Mouse (Mus musculus) heart, embryonic 15.5 days (tissue): ENCODE data around the gene Hnrnpa3. TPM values are rescaled to one million over a fixed set of nuclear protein-coding genes. Genes with fewer than 3 reads are reported as not detected.

Source experiments
- ATAC-seq: fragments of 200-750 bp; cut with Nextera tagmentation; replicated peaks from 2 replicates; pipeline ENCODE4 v1.8.0; 2017; ENCODE audit warnings: low read depth, moderate TSS enrichment; ENCODE audit not compliant: insufficient number of reproducible peaks, insufficient read depth, low FRiP score
- H3K27ac ChIP-seq: fragments of 300-500 bp; sonication (generic); 2 replicates; pipeline ENCODE4 v1.5.1; 2015; ENCODE audit warnings: mild to moderate bottlenecking, inconsistent platforms
- H3K27me3 ChIP-seq: fragments of 300-500 bp; sonication (generic); 2 replicates; pipeline ENCODE4 v1.6.1; 2015; ENCODE audit warnings: inconsistent platforms
- H3K36me3 ChIP-seq: fragments of 300-500 bp; sonication (generic); 2 replicates; pipeline ENCODE4 v1.6.1; 2015; ENCODE audit warnings: mild to moderate bottlenecking, inconsistent platforms
- H3K4me1 ChIP-seq: fragments of 300-500 bp; sonication (generic); replicated peaks from 2 replicates; pipeline ENCODE4 v1.6.1; 2015; ENCODE audit warnings: inconsistent platforms
- H3K4me2 ChIP-seq: fragments of 300-500 bp; sonication (generic); 2 replicates; pipeline ENCODE4 v1.6.1; 2015; ENCODE audit warnings: inconsistent platforms, mild to moderate bottlenecking, moderate library complexity
- H3K4me3 ChIP-seq: fragments of 300-500 bp; sonication (generic); 2 replicates; pipeline ENCODE4 v1.5.1; 2015; ENCODE audit warnings: mild to moderate bottlenecking, inconsistent platforms
- H3K9ac ChIP-seq: fragments of 300-500 bp; sonication (generic); 2 replicates; pipeline ENCODE4 v1.6.1; 2015; ENCODE audit warnings: mild to moderate bottlenecking, inconsistent platforms
- H3K9me3 ChIP-seq: fragments of 300-500 bp; sonication (generic); replicated peaks from 2 replicates; pipeline ENCODE4 v1.6.1; 2016; ENCODE audit warnings: inconsistent platforms
- WGBS: fragments of 180-500 bp; shearing (Covaris S2); methylation state at CpG from one replicate; pipeline ENCODE4 v1.1.7; 2015; ENCODE audit warnings: mixed read lengths; 5-methylcytosine and 5-hydroxymethylcytosine counted together
- polyA plus RNA-seq: library from polyadenylated mRNA; unstranded; fragments of >200 nt; fragmentation: Nextera tagmentation; extraction: Ambion mirVana; gene quantifications from 2 replicates; pipeline ENCODE4 v1.2.1, GENCODE M21; 2015

The Hnrnpa3 gene
- polyA plus RNA-seq, 1 experiment from 2014 or later, result 170 TPM

DNA sequence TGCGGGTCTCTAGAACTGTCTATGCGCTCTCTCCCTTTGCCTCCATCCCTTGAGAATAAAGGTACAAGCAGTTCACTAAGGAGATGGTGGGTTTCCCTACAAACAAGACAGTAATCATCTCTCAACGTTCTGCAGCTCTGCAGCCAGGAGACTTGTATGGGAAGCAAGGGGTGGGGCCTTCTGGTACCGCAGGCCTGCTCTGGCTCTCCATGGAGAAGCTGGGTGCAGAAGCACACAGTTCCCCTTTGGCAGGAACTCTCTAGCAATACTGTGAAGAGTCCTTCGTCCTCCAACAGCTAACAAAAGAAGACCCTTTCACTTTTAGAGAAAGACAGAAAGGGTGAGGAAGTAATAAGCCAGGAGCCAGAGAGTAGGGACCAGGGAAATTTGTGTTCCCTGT is 37.3 kb downstream of the Hnrnpa3 start:
- Histone ChIP-seq H3K27ac (peak overlapping the region; percentile 70), H3K9me3 (no peaks in the 10 kb centered on the region), H3K27me3 (no peaks in the 10 kb centered on the region), H3K36me3 (no peaks in the 10 kb centered on the region), H3K4me1 (peaks cover 77% of the 10 kb centered on the region), H3K4me3 (no peak overlapping the region), H3K9ac (0 out of 2 replicates have a peak overlapping the region, but pooled peaks have one; percentile 4), H3K4me2 (no peak overlapping the region)
- ATAC-seq, result no peak
- 45% methylated on average over 5 of the region's 5 CpGs for WGBS

DNA sequence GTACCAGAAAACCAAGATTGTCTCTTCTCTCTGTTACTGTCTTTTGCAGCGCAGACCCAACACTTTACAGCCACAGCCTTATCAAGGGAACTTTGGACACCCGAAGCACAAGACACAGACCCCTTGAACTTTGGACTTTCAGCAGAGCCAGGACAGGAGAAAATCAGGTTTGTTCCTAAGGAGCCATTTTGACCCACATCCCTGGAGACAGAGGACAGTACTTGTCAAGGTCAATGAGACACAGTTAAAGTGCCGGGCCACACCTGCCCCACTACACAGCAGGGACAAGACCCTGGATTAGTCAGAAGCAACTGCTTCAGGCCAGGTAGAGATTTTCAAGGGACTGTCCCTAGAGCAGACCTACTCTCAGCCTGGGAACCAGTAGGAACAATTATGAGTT is 38.2 kb downstream of the Hnrnpa3 start:
- 57% methylated on average over 3 of the region's 3 CpGs for WGBS
- H3K4me1 ChIP-seq, result peaks cover 79% of the 10 kb centered on the region
- no peak overlapping the region for H3K9ac ChIP-seq
- no peaks in the 10 kb centered on the region for H3K9me3 ChIP-seq
- peak overlapping the region; percentile 70 for H3K27ac ChIP-seq
- no peak for ATAC-seq
- H3K4me2 ChIP-seq, result no peak overlapping the region
- no peak overlapping the region for H3K4me3 ChIP-seq
- no peaks in the 10 kb centered on the region for H3K27me3 ChIP-seq
- H3K36me3 ChIP-seq, result no peaks in the 10 kb centered on the region

DNA sequence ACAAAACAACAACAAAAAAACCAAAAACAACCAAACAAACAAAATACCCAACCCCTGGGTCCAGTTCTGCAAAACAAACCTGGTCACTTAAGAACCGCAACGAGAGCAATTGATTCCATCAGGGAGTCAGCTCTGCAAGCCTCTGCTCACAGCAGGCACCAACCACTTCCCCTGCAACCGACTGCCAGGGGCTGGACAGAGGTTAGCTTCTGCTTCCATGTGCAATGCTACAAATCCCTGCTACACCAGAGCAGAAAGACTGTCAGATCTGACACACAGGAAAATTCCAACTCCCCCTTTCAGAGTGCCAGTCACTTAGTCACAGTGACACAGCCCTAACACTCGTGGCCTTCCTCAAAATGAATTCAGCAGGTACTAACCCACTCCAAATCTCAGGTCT is 38.9 kb downstream of the Hnrnpa3 start:
- no peak for ATAC-seq
- no peak overlapping the region for H3K4me2 ChIP-seq
- H3K9me3 ChIP-seq, result no peaks in the 10 kb centered on the region
- H3K4me3 ChIP-seq, result no peak overlapping the region
- H3K4me1 ChIP-seq, result peaks cover 72% of the 10 kb centered on the region
- WGBS, result 40% methylated on average over 4 of the region's 4 CpGs
- H3K9ac ChIP-seq, result no peak overlapping the region
- H3K27ac ChIP-seq, result peak overlapping the region; percentile 16; the same call in 1 of the 2 replicates
- H3K36me3 ChIP-seq, result no peaks in the 10 kb centered on the region
- H3K27me3 ChIP-seq, result no peaks in the 10 kb centered on the region

DNA sequence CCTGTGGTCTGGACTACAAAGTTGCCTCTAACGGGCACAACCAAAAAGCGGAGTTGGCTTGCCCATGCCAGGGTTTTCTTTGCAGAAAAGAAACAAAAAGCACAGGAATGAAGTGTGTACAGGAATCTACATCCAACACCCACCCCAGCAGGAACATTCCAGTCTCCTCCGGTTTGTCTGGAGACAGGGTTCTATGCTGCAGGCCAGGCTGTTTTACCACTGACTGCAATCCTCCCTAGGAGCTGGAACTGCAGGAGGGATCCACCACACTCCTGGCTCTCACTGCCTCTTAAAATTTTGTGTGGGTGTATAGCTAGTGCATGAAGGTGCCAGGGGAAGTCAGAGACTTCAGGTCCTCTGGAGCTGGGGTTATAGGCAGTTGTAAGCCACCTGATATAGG is 39.8 kb downstream of the Hnrnpa3 start:
- Histone ChIP-seq H3K4me1 (peaks cover 63% of the 10 kb centered on the region), H3K4me2 (no peak overlapping the region), H3K4me3 (no peak overlapping the region), H3K27me3 (no peaks in the 10 kb centered on the region), H3K36me3 (no peaks in the 10 kb centered on the region), H3K9ac (no peak overlapping the region), H3K27ac (no peak overlapping the region), H3K9me3 (no peaks in the 10 kb centered on the region)
- no peak for ATAC-seq
- WGBS, result 77% methylated on average over 3 of the region's 3 CpGs

DNA sequence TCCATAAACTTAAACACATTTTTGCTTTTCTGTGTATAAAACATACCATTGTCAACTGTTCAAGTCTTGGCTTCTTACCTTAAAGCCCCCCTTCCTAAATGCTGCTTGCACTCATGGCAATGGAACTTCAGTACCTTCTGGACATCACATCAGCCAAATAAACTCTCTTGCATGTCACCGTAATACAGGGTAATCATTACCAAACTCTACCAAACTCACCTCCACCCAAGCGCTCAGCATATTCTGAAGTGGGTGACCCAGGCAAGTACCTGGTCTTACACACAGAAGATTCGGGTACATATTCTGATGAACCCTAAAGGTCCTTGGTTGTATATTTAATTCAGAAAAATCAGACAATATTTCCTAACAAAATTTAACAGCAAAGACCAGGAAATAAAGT is 41.5 kb downstream of the Hnrnpa3 start:
- Histone ChIP-seq H3K9me3 (no peaks in the 10 kb centered on the region), H3K9ac (no peak overlapping the region), H3K36me3 (no peaks in the 10 kb centered on the region), H3K27ac (no peak overlapping the region), H3K4me3 (no peak overlapping the region), H3K27me3 (no peaks in the 10 kb centered on the region), H3K4me2 (no peak overlapping the region), H3K4me1 (peaks cover 67% of the 10 kb centered on the region)
- ATAC-seq, result no peak
- WGBS, result 93% methylated on average over 3 of the region's 3 CpGs

DNA sequence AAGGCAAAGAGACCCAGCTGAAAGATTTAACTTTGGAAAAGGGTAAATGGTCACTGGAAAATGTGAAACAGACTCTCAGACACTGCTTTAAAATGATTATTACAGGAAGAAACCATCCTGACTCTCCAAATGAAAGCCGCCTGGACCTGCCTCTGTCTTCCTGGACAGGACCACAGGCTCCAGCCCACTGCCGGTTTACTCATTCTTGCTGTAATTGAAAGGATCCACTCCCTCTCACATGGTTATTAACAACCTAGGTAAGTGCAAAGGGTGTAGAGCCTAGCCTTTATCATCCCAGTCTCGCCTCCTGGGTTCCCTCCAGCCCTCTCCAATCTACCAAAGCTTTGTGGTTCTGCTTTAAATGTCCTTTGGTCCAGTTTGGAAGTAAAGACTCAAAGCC is 42.1 kb downstream of the Hnrnpa3 start:
- peaks cover 66% of the 10 kb centered on the region for H3K4me1 ChIP-seq
- ATAC-seq, result no peak
- H3K27me3 ChIP-seq, result no peaks in the 10 kb centered on the region
- 57% methylated on average over 3 of the region's 3 CpGs for WGBS
- H3K9me3 ChIP-seq, result no peaks in the 10 kb centered on the region
- peak overlapping the region; percentile 3; the same call in 1 of the 2 replicates for H3K27ac ChIP-seq
- H3K4me3 ChIP-seq, result peak overlapping the region; percentile 92; the same call in 1 of the 2 replicates
- H3K9ac ChIP-seq, result no peak overlapping the region
- H3K36me3 ChIP-seq, result no peaks in the 10 kb centered on the region
- H3K4me2 ChIP-seq, result peak overlapping the region; percentile 89

DNA sequence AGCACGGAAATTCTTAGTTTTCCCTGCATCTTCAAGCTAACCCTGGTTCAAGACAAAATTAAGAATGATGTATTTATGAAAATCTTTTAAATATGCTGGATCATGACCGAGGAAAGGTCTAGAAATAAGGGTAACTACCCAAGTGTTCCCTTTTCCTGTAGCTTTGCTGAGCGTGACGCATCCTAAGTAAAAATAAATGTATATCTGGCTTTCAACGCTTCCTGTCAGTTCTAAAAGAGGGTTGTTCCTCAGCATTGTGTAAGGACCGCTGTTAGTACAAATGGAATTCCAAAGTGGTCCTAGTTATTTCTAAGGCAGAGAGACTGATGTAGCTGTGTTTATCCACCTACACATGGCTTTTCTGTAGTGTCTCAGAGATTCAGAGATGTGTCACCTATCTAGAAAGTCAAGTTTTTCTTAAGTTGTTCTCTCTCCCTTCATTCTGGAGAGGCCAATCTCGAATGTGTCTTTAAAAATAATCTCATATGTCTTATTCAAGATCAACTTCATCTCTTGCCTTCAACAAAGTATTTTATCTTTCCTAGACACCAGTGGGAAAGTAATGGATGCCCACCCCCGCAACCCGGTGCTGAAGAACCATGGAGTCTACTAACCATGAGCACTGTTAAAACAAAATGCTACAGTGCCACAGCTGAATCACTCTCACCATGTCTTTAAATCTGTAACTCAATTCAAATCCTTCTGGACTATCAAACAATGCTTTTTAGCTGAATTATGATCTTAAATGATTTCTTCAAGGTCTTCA is 42.9 kb downstream of the Hnrnpa3 start:
- H3K4me2 ChIP-seq, result peak overlapping the region; percentile 89
- peak overlapping the region; percentile 92 for H3K4me3 ChIP-seq
- peaks cover 66% of the 10 kb centered on the region for H3K4me1 ChIP-seq
- no peak overlapping the region for H3K9ac ChIP-seq
- H3K27ac ChIP-seq, result peak overlapping the region; percentile 99
- WGBS, result 37% methylated on average over 9 of the region's 9 CpGs
- no peaks in the 10 kb centered on the region for H3K36me3 ChIP-seq
- H3K9me3 ChIP-seq, result no peaks in the 10 kb centered on the region
- H3K27me3 ChIP-seq, result no peaks in the 10 kb centered on the region
- no peak for ATAC-seq

DNA sequence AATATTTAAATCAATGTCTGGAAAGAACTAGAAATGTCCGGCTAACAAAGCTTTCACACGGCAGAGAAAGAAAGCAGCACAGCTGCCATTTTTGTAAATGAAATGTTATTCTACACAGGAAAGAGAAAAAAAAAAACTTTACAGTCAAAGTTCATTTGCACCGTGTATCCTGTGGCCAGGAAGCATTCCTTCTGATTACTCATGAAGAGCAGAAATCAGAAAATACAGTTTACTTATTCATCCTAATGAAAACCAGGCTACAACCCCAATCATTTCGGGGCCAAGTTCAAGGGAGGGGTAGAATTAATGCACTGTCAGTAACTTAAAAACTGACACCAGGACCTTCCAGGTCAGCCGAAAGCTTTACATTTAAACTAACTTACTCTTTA is 43.5 kb downstream of the Hnrnpa3 start:
- Histone ChIP-seq H3K27ac (peak overlapping the region; percentile 99), H3K4me1 (peaks cover 60% of the 10 kb centered on the region), H3K9ac (peak overlapping the region; percentile 93), H3K9me3 (no peaks in the 10 kb centered on the region), H3K27me3 (no peaks in the 10 kb centered on the region), H3K4me3 (peak overlapping the region; percentile 92), H3K4me2 (peak overlapping the region; percentile 89), H3K36me3 (no peaks in the 10 kb centered on the region)
- WGBS, result 21% methylated on average over 5 of the region's 5 CpGs
- no peak for ATAC-seq

DNA sequence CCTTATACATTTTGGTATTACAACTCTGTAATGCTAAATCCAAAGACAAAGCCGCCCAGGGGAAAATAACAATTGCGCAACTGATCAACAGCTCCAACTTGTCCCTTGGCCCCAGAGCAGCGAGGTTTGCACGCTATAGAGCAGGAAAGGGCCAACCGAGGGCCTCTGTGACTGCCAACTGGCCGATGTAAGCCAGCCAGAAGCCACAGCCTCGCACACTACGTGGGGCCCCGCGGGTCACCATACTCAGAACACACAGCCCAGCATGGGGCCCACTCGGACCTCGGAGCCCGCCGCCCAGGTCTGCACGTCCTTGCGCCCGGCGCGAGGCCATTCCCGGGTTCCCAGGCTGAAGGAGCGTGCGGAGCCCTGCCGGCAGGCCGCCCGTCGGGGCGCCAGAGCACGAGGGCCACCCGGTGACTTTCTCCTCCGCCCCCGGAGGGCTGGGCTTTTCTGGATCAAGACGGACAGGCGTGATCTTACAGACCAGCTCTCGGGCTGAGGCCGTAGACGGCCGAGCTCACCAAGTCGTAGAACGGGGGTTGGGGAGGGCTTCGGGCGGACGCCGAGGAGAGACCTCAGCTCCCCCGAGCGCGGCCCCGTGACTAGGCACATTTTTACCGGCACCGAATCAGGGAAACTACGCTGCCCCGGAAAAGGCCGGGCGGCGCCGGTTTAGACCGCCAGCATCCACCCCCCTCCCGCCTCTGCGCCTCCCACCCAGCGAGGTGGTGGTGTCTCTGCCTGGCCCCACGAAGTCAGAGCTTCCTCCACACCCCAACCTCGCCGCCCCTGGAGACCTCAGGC is 44.5 kb downstream of the Hnrnpa3 start:
- peak; percentile 64 for ATAC-seq
- WGBS, result under 1% methylated on average over 62 of the region's 62 CpGs
- peak overlapping the region; percentile 99 for H3K27ac ChIP-seq
- peaks cover 50% of the 10 kb centered on the region for H3K4me1 ChIP-seq
- H3K9me3 ChIP-seq, result no peaks in the 10 kb centered on the region
- H3K4me2 ChIP-seq, result peak overlapping the region; percentile 89
- H3K27me3 ChIP-seq, result no peaks in the 10 kb centered on the region
- peak overlapping the region; percentile 92 for H3K4me3 ChIP-seq
- peak overlapping the region; percentile 93 for H3K9ac ChIP-seq
- H3K36me3 ChIP-seq, result no peaks in the 10 kb centered on the region

DNA sequence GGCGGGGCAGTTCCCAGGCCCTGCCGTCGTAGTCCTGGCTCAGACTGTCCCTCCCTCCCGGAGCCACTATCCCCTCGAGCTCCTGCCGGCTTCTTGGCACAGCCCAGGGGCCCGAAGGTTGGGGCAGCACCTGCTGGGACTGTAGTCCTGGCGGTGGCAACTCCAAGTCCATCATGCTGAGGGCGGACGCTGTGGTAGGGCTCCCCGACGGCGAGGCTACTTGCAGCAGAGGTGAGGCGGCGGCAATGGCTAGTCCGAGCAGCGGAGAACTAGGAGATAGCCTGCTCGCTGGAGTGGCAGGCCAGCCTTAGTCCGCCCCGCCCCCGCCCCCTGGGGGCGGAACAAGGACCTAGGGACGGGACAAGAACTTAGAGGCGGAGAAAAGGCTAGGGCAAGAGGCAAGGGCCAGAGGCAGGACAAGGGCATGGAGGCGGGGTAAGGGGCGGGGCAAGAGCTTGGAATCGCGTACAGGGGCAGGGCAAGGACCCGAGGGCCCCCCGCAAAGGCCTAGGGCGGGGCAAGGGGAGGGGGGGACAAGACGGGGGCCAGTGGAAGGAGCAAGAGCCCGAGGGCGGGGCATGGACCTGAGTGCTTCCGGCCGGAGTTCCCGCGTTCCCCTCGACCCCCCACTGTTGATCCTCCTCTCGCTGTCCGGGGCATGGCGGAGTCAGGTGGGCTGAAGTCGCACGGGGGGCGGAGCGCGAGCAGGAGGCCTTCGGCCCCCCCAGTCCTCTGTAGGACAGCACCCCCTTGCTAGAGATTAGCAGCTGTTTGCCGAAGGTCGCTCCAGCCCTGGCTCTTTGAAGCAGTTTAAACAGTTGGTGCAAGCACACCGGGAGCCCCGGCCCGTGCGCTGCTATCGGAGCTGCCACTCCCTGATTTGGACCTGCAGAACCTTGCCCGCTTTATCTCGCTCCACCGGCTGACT is 45.4 kb downstream of the Hnrnpa3 start, which contains the start of gene Nfe2l2:
Nfe2l2 (minus strand) TSS at position 408 of the 928 bp plus-strand sequence.
- peak within 1 kb of the TSS; percentile 92 for H3K4me3 ChIP-seq
- WGBS, result under 1% methylated on average over 56 of the region's 58 CpGs
- ATAC-seq, result peak; percentile 92

More for the DNA sequence above, 45.4 kb downstream of the Hnrnpa3 start, which contains the start of gene Nfe2l2:
- peak within 1 kb of the TSS; percentile 89 for H3K4me2 ChIP-seq
- peaks cover 45% of the 10 kb centered on the region for H3K4me1 ChIP-seq
- H3K9me3 ChIP-seq, result no peaks in the 10 kb centered on the region
- H3K27me3 ChIP-seq, result no peaks in the 10 kb centered on the region
- peak within 1 kb of the TSS; percentile 93 for H3K9ac ChIP-seq
- peaks cover 3% of the 10 kb centered on the region; the same call in 1 of the 2 replicates for H3K36me3 ChIP-seq
- peak within 1 kb of the TSS; percentile 99 for H3K27ac ChIP-seq
